Mouse (Mus musculus) E14TG2a.4 (cell line): ENCODE measurements at regions not wholly inside any gene's neighbourhood (a gene's known extent, or its start where the extent isn't known, plus 50 kb on each side); places are given as distances from the start of the nearest gene placed in this dataset.

ENCODE experiments used
- CTCF ChIP-seq: conservative IDR thresholded peaks from 2 replicates; pipeline ENCODE4 v1.5.1; 2014; ENCODE audit warnings: low read length
- NANOG ChIP-seq: IDR thresholded peaks from 2 replicates; pipeline ENCODE4 v1.6.1; 2014; ENCODE audit warnings: borderline replicate concordance, low read length, mixed read lengths

DNA sequence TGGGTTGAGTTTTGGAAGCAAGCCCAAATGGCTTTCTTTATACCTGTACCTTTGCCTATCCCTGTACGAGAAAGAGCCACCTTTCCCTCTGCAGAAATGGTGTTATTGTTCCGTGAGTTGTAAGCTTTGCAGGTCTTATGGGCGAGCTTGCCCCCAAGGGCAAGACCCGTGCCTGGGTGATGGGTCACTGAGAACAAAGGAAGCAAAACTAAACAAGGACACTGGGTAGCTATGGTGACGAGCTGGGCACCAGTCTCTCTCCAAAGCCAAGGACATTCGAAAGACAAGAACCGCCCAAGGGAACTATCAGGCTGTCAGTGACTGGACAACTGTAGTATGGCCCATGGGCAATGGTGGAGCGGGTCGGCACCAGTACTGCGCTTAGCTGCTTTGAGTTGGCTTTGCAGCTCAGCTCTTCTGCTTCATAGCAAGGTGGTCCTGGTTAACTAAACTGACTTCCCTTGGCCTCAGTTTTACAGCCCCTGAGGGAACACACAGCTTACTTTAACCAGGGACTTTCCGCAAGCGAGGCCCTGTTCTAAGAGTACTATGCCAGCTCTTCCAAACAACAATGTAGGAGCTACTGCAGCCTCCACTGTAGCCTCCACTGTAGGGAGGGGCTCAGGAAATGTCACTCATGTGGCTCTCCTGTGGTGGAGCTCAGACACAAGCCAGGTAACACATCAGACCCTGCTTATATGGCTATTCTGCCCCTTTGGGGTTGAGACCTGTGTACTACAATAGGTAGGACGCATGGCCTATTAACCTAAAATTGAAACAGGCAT lies 124.1 kb downstream of the Sp3 start:
- TF ChIP-seq CTCF: no peak
- no peak for TF ChIP-seq NANOG
